Mouse (Mus musculus): ENCODE measurements around the gene Pip5k1b. TPM values are rescaled to one million over a fixed set of nuclear protein-coding genes. Genes with fewer than 3 reads are reported as not detected.

Gene Pip5k1b
- total and polyA plus RNA-seq, 3 experiments: 14.6 to 23.1 (median 22.2) TPM

- no peaks in the 10 kb centered on the region for H3K27me3 ChIP-seq (ENCODE audit: control insufficient read depth, insufficient read depth, low read length)
- no peak for TF ChIP-seq CTCF (IDR thresholded peaks at IDR 0.05)
- H3K9ac ChIP-seq (ENCODE audit: low read depth, low read length): no peak overlapping the region
- no peaks in the 10 kb centered on the region for H3K79me2 ChIP-seq (replicated peaks; ENCODE audit: control insufficient read depth, insufficient read depth, low read length)
- H3K36me3 ChIP-seq (ENCODE audit: control insufficient read depth, insufficient read depth, low read length): no peaks in the 10 kb centered on the region
- H3K4me3 ChIP-seq: no peak overlapping the region
- WGBS: 86% methylated on average over 17 of the region's 17 CpGs
- H3K4me1 ChIP-seq (ENCODE audit: control insufficient read depth, insufficient read depth, low read length): peaks cover 2% of the 10 kb centered on the region; the same call in 1 of the 2 replicates
- DNase-seq: no peak
- intact Hi-C loops (cut with DNase I): no loop called here
- H3K27ac ChIP-seq: no peak overlapping the region
Measured at GRCm38 (mm10) chr19:24541669-24542292, 13.9 kb downstream of the Pip5k1b start.

GRCm38 (mm10) chr19:24540952-24541668 is 14.6 kb downstream of the Pip5k1b start:
- Histone ChIP-seq H3K79me2 (replicated peaks; ENCODE audit: control insufficient read depth, insufficient read depth, low read length) (no peaks in the 10 kb centered on the region), H3K27me3 (ENCODE audit: control insufficient read depth, insufficient read depth, low read length) (no peaks in the 10 kb centered on the region), H3K4me3 (no peak overlapping the region), H3K27ac (no peak overlapping the region), H3K9ac (ENCODE audit: low read depth, low read length) (no peak overlapping the region), H3K36me3 (ENCODE audit: control insufficient read depth, insufficient read depth, low read length) (no peaks in the 10 kb centered on the region), H3K4me1 (ENCODE audit: control insufficient read depth, insufficient read depth, low read length) (no peaks in the 10 kb centered on the region)
- no peak for DNase-seq
- WGBS: 87% methylated on average over 10 of the region's 10 CpGs
- intact Hi-C loops (cut with DNase I): no loop called here
- TF ChIP-seq CTCF (IDR thresholded peaks at IDR 0.05) (no peak), EP300 (IDR thresholded peaks at IDR 0.05; ENCODE audit: insufficient read depth, low read depth, low read length) (no peak), POLR2A (IDR thresholded peaks at IDR 0.05; ENCODE audit: insufficient read depth, low read depth, low read length) (no peak)

- Histone ChIP-seq H3K27me3 (ENCODE audit: control insufficient read depth, insufficient read depth, low read length) (no peaks in the 10 kb centered on the region), H3K9ac (ENCODE audit: low read depth, low read length) (no peak overlapping the region), H3K36me3 (ENCODE audit: control insufficient read depth, insufficient read depth, low read length) (no peaks in the 10 kb centered on the region), H3K79me2 (replicated peaks; ENCODE audit: control insufficient read depth, insufficient read depth, low read length) (no peaks in the 10 kb centered on the region), H3K27ac (no peak overlapping the region), H3K4me3 (no peak overlapping the region), H3K4me1 (ENCODE audit: control insufficient read depth, insufficient read depth, low read length) (no peaks in the 10 kb centered on the region)
- TF ChIP-seq EP300 (IDR thresholded peaks at IDR 0.05; ENCODE audit: insufficient read depth, low read depth, low read length) (no peak), CTCF (IDR thresholded peaks at IDR 0.05) (no peak), POLR2A (IDR thresholded peaks at IDR 0.05; ENCODE audit: insufficient read depth, low read depth, low read length) (no peak)
- 89% methylated on average over 1 of the region's 1 CpGs for WGBS
- no peak for DNase-seq
- intact Hi-C loops (cut with DNase I): no loop called here
Measured at GRCm38 (mm10) chr19:24539041-24539440, 16.6 kb downstream of the Pip5k1b start.

GRCm38 (mm10) chr19:24538181-24538580 is 17.5 kb downstream of the Pip5k1b start:
- 82% methylated on average over 6 of the region's 6 CpGs for WGBS

GRCm38 (mm10) chr19:24537691-24538090 is 18.0 kb downstream of the Pip5k1b start:
- Histone ChIP-seq H3K36me3 (ENCODE audit: control insufficient read depth, insufficient read depth, low read length) (no peaks in the 10 kb centered on the region), H3K4me1 (ENCODE audit: control insufficient read depth, insufficient read depth, low read length) (no peaks in the 10 kb centered on the region), H3K79me2 (replicated peaks; ENCODE audit: control insufficient read depth, insufficient read depth, low read length) (no peaks in the 10 kb centered on the region), H3K27ac (no peak overlapping the region), H3K9ac (ENCODE audit: low read depth, low read length) (no peak overlapping the region), H3K4me3 (no peak overlapping the region), H3K27me3 (ENCODE audit: control insufficient read depth, insufficient read depth, low read length) (no peaks in the 10 kb centered on the region)
- DNase-seq: no peak
- WGBS: 66% methylated on average over 4 of the region's 4 CpGs
- TF ChIP-seq EP300 (IDR thresholded peaks at IDR 0.05; ENCODE audit: insufficient read depth, low read depth, low read length): no peak
- no peak for TF ChIP-seq CTCF (IDR thresholded peaks at IDR 0.05)
- no peak for TF ChIP-seq POLR2A (IDR thresholded peaks at IDR 0.05; ENCODE audit: insufficient read depth, low read depth, low read length)
- intact Hi-C loops (cut with DNase I): no loop called here

More at GRCm38 (mm10) chr19:24538181-24538580, 17.5 kb downstream of the Pip5k1b start:
- Histone ChIP-seq H3K36me3 (ENCODE audit: control insufficient read depth, insufficient read depth, low read length) (no peaks in the 10 kb centered on the region), H3K4me1 (ENCODE audit: control insufficient read depth, insufficient read depth, low read length) (no peaks in the 10 kb centered on the region), H3K27me3 (ENCODE audit: control insufficient read depth, insufficient read depth, low read length) (no peaks in the 10 kb centered on the region), H3K4me3 (no peak overlapping the region), H3K79me2 (replicated peaks; ENCODE audit: control insufficient read depth, insufficient read depth, low read length) (no peaks in the 10 kb centered on the region), H3K9ac (ENCODE audit: low read depth, low read length) (no peak overlapping the region), H3K27ac (no peak overlapping the region)
- no peak for TF ChIP-seq EP300 (IDR thresholded peaks at IDR 0.05; ENCODE audit: insufficient read depth, low read depth, low read length)
- TF ChIP-seq POLR2A (IDR thresholded peaks at IDR 0.05; ENCODE audit: insufficient read depth, low read depth, low read length): no peak
- TF ChIP-seq CTCF (IDR thresholded peaks at IDR 0.05): no peak
- intact Hi-C loops (cut with DNase I): no loop called here
- no peak for DNase-seq

- intact Hi-C loops (cut with DNase I): no loop called here
- Histone ChIP-seq H3K4me3 (no peak overlapping the region), H3K79me2 (replicated peaks; ENCODE audit: control insufficient read depth, insufficient read depth, low read length) (no peaks in the 10 kb centered on the region), H3K27ac (no peak overlapping the region), H3K27me3 (ENCODE audit: control insufficient read depth, insufficient read depth, low read length) (no peaks in the 10 kb centered on the region), H3K9ac (ENCODE audit: low read depth, low read length) (no peak overlapping the region), H3K36me3 (ENCODE audit: control insufficient read depth, insufficient read depth, low read length) (no peaks in the 10 kb centered on the region), H3K4me1 (ENCODE audit: control insufficient read depth, insufficient read depth, low read length) (no peaks in the 10 kb centered on the region)
- TF ChIP-seq CTCF (IDR thresholded peaks at IDR 0.05): no peak
- no peak for TF ChIP-seq EP300 (IDR thresholded peaks at IDR 0.05; ENCODE audit: insufficient read depth, low read depth, low read length)
- TF ChIP-seq POLR2A (IDR thresholded peaks at IDR 0.05; ENCODE audit: insufficient read depth, low read depth, low read length): no peak
- 46% methylated on average over 5 of the region's 5 CpGs for WGBS
- no peak for DNase-seq
Measured at GRCm38 (mm10) chr19:24536920-24537319, 18.8 kb downstream of the Pip5k1b start.
